Mouse (Mus musculus) ES-E14 (cell line): Measurements from ENCODE around the gene Cblb.

Experiments
- MAFK ChIP-seq: IDR thresholded peaks from 2 replicates; pipeline ENCODE4 v1.6.1; 2014; ENCODE audit warnings: mild to moderate bottlenecking, low read depth, low read length, inconsistent platforms; ENCODE audit not compliant: insufficient read depth
- ZC3H11A ChIP-seq: IDR thresholded peaks from 2 replicates; pipeline ENCODE4 v1.6.1; 2012; ENCODE audit warnings: low read depth, mild to moderate bottlenecking, inconsistent platforms, low read length, borderline replicate concordance

GRCm38 (mm10) chr16:52086793-52087450 is 55.9 kb downstream of the Cblb start:
- TF ChIP-seq ZC3H11A: no peak
- TF ChIP-seq MAFK: no peak
